In genomic region chr3:122118651-122119214, GRCm38 (mm10) we compare ENCODE assay signal across 11 mouse cellular contexts.
DNase-seq lines count a peak whose midpoint lies in the region; ATAC-seq and TF ChIP-seq lines count a peak whose summit lies in the region.
"Had no signal": no experiment of that assay in that cellular context is flagged by ENCODE, and none has a peak within 500 bp of the region (broad histone marks: within the 10 kb centered on the region; RNA-seq: fewer than 3 reads in every experiment).

No protein-coding gene starts in this region.

- H3K36me3 ChIP-seq in heart, embryonic 12.5 days: no peaks in the 10 kb centered on the region
- no peaks in the 10 kb centered on the region for H3K36me3 ChIP-seq in liver, adult 2 months (ENCODE audit: control insufficient read depth, insufficient read depth, low read length)
- H3K36me3 ChIP-seq in liver, embryonic 12.5 days: no peaks in the 10 kb centered on the region
- H3K36me3 ChIP-seq: limb, embryonic 13.5 days had no signal

- WGBS in heart, embryonic 12.5 days: 50% methylated on average over 9 of the region's 9 CpGs
- 68% methylated on average over 9 of the region's 9 CpGs for WGBS in liver, adult 2 months
- 41% methylated on average over 9 of the region's 9 CpGs for WGBS in liver, embryonic 12.5 days (ENCODE audit: insufficient replicate concordance)

- no peak for TF ChIP-seq POLR2A in liver, adult 2 months (IDR thresholded peaks at IDR 0.05; ENCODE audit: extremely low read depth, insufficient read depth, low read length)

- H3K27me3 ChIP-seq in heart, embryonic 12.5 days (replicated peaks): no peaks in the 10 kb centered on the region
- H3K27me3 ChIP-seq in liver, adult 2 months (ENCODE audit: control insufficient read depth, insufficient read depth, low read length): no peaks in the 10 kb centered on the region
- H3K27me3 ChIP-seq in liver, embryonic 12.5 days (replicated peaks): no peaks in the 10 kb centered on the region; the same call in 1 of the 2 replicates
- H3K27me3 ChIP-seq: limb, embryonic 13.5 days had no signal

- no peaks in the 10 kb centered on the region for H3K79me2 ChIP-seq in liver, adult 2 months (ENCODE audit: control insufficient read depth, insufficient read depth, low read length)

- H3K9me3 ChIP-seq in heart, embryonic 12.5 days (replicated peaks): no peaks in the 10 kb centered on the region
- no peaks in the 10 kb centered on the region for H3K9me3 ChIP-seq in liver, embryonic 12.5 days (replicated peaks)
- H3K9me3 ChIP-seq: limb, embryonic 13.5 days had no signal

- DNase-seq in heart, postnatal 10 days: no peak
- DNase-seq in liver, adult 2 months (ENCODE audit: extremely low read depth, low read depth, low spot score): peak; percentile 34
- no peak for DNase-seq in liver
- no peak for DNase-seq in frontal cortex, postnatal 36 days (ENCODE audit: low spot score in 2 of 2)
- DNase-seq: cerebellum, postnatal 36 days; kidney, postnatal 10 days; thymus, adult 18-20 months had no signal

- peaks cover 28% of the 10 kb centered on the region for H3K4me1 ChIP-seq in heart, embryonic 12.5 days (replicated peaks)
- no peaks in the 10 kb centered on the region for H3K4me1 ChIP-seq in liver, adult 2 months (ENCODE audit: control insufficient read depth, insufficient read depth, low read length)
- H3K4me1 ChIP-seq in liver, embryonic 12.5 days: peaks cover 26% of the 10 kb centered on the region

- intact Hi-C loops in heart, postnatal 10 days (cut with DNase I): no loop called here

- H3K4me2 ChIP-seq in heart, embryonic 12.5 days: no peak overlapping the region
- no peak overlapping the region for H3K4me2 ChIP-seq in liver, embryonic 12.5 days
- H3K4me2 ChIP-seq: limb, embryonic 13.5 days had no signal

- peak overlapping the region; percentile 51; the same call in 1 of the 2 replicates for H3K27ac ChIP-seq in heart, embryonic 12.5 days (ENCODE audit: poor library complexity, severe bottlenecking)
- H3K27ac ChIP-seq in liver, adult 2 months (replicated peaks; ENCODE audit: insufficient read depth, low read depth, low read length): peak overlapping the region; percentile 13
- H3K27ac ChIP-seq in liver, embryonic 12.5 days: peak overlapping the region; percentile 31; the same call in 1 of the 2 replicates
- H3K27ac ChIP-seq: limb, embryonic 13.5 days had no signal

- no peak overlapping the region for H3K9ac ChIP-seq in heart, embryonic 12.5 days
- H3K9ac ChIP-seq in liver, adult 2 months (ENCODE audit: low read depth, low read length): no peak overlapping the region
- no peak overlapping the region for H3K9ac ChIP-seq in liver, embryonic 12.5 days
- H3K9ac ChIP-seq: limb, embryonic 13.5 days had no signal

- ATAC-seq in heart, embryonic 12.5 days (ENCODE audit: insufficient number of reproducible peaks, low FRiP score): no peak
- peak; percentile 24; the same call in 1 of the 2 replicates for ATAC-seq in common myeloid progenitor, adult 5-6 weeks (replicated peaks; ENCODE audit: low read depth, poor library complexity, severe bottlenecking)
- no peak for ATAC-seq in liver, embryonic 12.5 days

- no peak for TF ChIP-seq CTCF in liver, adult 2 months (IDR thresholded peaks at IDR 0.05; ENCODE audit: low read depth, low read length)

- no peak overlapping the region for H3K4me3 ChIP-seq in heart, embryonic 12.5 days
- H3K4me3 ChIP-seq in liver, adult 2 months (ENCODE audit: insufficient read depth, low read depth, low read length): no peak overlapping the region
- H3K4me3 ChIP-seq in liver, embryonic 12.5 days: no peak overlapping the region
- H3K4me3 ChIP-seq: limb, embryonic 13.5 days had no signal
